Mouse (Mus musculus): ENCODE data around the gene Glmp. TPM values are rescaled to one million over a fixed set of nuclear protein-coding genes. Genes with fewer than 3 reads are reported as not detected.
"Not testable (repeated sequence)": the region's sequence is repeated elsewhere in the genome, so short reads cannot be mapped to it uniquely, and the experiment has no call there.

The Glmp gene
- polyA plus RNA-seq, 1 experiment from 2014 or later: 142 TPM

DNA sequence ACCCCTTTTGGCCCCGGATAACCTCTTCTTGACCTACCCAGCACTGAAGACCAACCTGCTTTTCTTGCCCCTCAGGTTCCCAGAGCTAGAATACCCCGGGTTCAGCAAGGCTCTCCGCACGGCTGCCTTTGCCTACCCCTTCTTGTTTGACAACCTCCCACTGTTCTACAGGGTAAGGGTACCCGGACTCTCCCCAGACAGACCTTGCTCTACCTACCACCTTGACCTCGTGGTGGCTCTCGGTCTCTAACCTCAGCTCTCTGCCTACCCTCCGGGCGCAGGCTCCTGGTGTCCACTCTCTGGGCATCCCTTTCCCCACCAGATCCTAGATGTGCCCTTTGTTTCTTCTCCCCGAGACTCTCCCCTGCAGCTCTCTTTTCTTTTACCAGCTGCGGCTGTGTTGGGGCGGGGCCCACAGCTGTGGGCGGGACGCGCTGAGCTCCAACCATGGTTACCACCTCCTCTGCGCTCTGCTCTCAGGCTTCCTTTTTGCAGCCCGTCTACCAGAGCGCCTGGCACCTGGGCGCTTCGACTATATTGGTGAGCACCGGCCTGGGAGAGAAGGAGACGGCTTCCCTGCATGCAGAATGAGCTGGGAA, 42.1 kb downstream of the Glmp start:
- 1% methylated on average over 20 of the region's 22 CpGs for WGBS
- ATAC-seq (ENCODE audit: low FRiP score): peak; percentile 90
- peaks cover 12% of the 10 kb centered on the region for H3K36me3 ChIP-seq
- H3K4me3 ChIP-seq: peak overlapping the region; percentile 24
- H3K27ac ChIP-seq: peak overlapping the region; percentile 72
- not testable (repeated sequence) for H3K9me3 ChIP-seq (replicated peaks); H3K9ac ChIP-seq
- peaks cover 22% of the 10 kb centered on the region for H3K27me3 ChIP-seq
- H3K4me1 ChIP-seq: peaks cover 15% of the 10 kb centered on the region
- peak overlapping the region; percentile 47 for H3K4me2 ChIP-seq (replicated peaks)

GRCm38 (mm10) chr3:88367517-88367916, 42.7 kb downstream of the Glmp start:
- not testable (repeated sequence) for H3K9me3 ChIP-seq (replicated peaks); H3K4me3 ChIP-seq; H3K4me2 ChIP-seq (replicated peaks); H3K27ac ChIP-seq; H3K36me3 ChIP-seq; H3K9ac ChIP-seq
- ATAC-seq (ENCODE audit: low FRiP score): peak; percentile 47; the same call in 1 of the 2 replicates
- WGBS: 47% methylated on average over 4 of the region's 7 CpGs
- Histone ChIP-seq H3K4me1 (peaks cover 15% of the 10 kb centered on the region), H3K27me3 (peaks cover 22% of the 10 kb centered on the region)

- not testable (repeated sequence) for H3K4me3 ChIP-seq; H3K27ac ChIP-seq; ATAC-seq (ENCODE audit: low FRiP score); H3K4me2 ChIP-seq (replicated peaks); H3K9me3 ChIP-seq (replicated peaks); H3K36me3 ChIP-seq; H3K9ac ChIP-seq
- peaks cover 22% of the 10 kb centered on the region for H3K27me3 ChIP-seq
- H3K4me1 ChIP-seq: peaks cover 15% of the 10 kb centered on the region
- WGBS: 84% methylated on average over 7 of the region's 7 CpGs
Observed at GRCm38 (mm10) chr3:88368511-88368910, 43.7 kb downstream of the Glmp start.

GRCm38 (mm10) chr3:88372643-88373042, 47.8 kb downstream of the Glmp start, which contains the start of gene Bglap3:
TSS of gene Bglap3 (minus strand) at chr3:88372743.
- H3K9ac ChIP-seq; H3K27me3 ChIP-seq; H3K27ac ChIP-seq; H3K9me3 ChIP-seq (replicated peaks); H3K4me1 ChIP-seq; H3K4me3 ChIP-seq; ATAC-seq (ENCODE audit: low FRiP score); H3K36me3 ChIP-seq; H3K4me2 ChIP-seq (replicated peaks): not testable (repeated sequence)
- 90% methylated on average over 9 of the region's 9 CpGs for WGBS

GRCm38 (mm10) chr3:88375750-88376626, 51.2 kb downstream of the Glmp start:
- Histone ChIP-seq H3K9ac (peak overlapping the region; percentile 27; the same call in 1 of the 2 replicates), H3K27ac (peak overlapping the region; percentile 66), H3K4me2 (replicated peaks) (peak overlapping the region; percentile 37)
- 10% methylated on average over 18 of the region's 19 CpGs for WGBS
- not testable (repeated sequence) for H3K9me3 ChIP-seq (replicated peaks); H3K4me3 ChIP-seq; H3K36me3 ChIP-seq; H3K27me3 ChIP-seq; H3K4me1 ChIP-seq
- peak; percentile 89 for ATAC-seq (ENCODE audit: low FRiP score)

- Histone ChIP-seq H3K4me2 (replicated peaks) (peak overlapping the region; percentile 37; the same call in 1 of the 2 replicates), H3K27ac (peak overlapping the region; percentile 66)
- H3K27me3 ChIP-seq; H3K4me3 ChIP-seq; H3K9ac ChIP-seq; H3K4me1 ChIP-seq; H3K36me3 ChIP-seq; H3K9me3 ChIP-seq (replicated peaks): not testable (repeated sequence)
- 24% methylated on average over 5 of the region's 7 CpGs for WGBS
- peak; percentile 51 for ATAC-seq (ENCODE audit: low FRiP score)
Observed at GRCm38 (mm10) chr3:88376644-88377043, 51.8 kb downstream of the Glmp start.

GRCm38 (mm10) chr3:88378599-88378998, 53.8 kb downstream of the Glmp start, which contains the start of gene Bglap2:
TSS of gene Bglap2 (minus strand) at chr3:88378699.
- WGBS: 84% methylated on average over 5 of the region's 5 CpGs
- H3K4me1 ChIP-seq; H3K4me2 ChIP-seq (replicated peaks); H3K36me3 ChIP-seq; H3K4me3 ChIP-seq; ATAC-seq (ENCODE audit: low FRiP score); H3K27me3 ChIP-seq; H3K27ac ChIP-seq; H3K9ac ChIP-seq; H3K9me3 ChIP-seq (replicated peaks): not testable (repeated sequence)

Other genes starting within 250 kb of the Glmp start
- 0.36 TPM in 1 of 2 replicates, not detected in the other for gene Ttc24, start 246.7 kb upstream of the Glmp start, polyA plus RNA-seq (2016; fragmentation: Nextera tagmentation; extraction: Ambion mirVana)
- gene Iqgap3, start 243.1 kb upstream of the Glmp start, polyA plus RNA-seq (2016; fragmentation: Nextera tagmentation; extraction: Ambion mirVana): 14.7 and 14.9 TPM in 2 replicates
- gene Mef2d, start 182.7 kb upstream of the Glmp start, polyA plus RNA-seq (2016; fragmentation: Nextera tagmentation; extraction: Ambion mirVana): 17.7 and 20.7 TPM in 2 replicates
- 0.23 and 0.25 TPM in 2 replicates for gene Rhbg, start 70.3 kb upstream of the Glmp start, polyA plus RNA-seq (2016; fragmentation: Nextera tagmentation; extraction: Ambion mirVana)
- 0.22 TPM in 1 of 2 replicates, not detected in the other for gene Gm38392, start 37.8 kb upstream of the Glmp start, polyA plus RNA-seq (2016; fragmentation: Nextera tagmentation; extraction: Ambion mirVana)
- gene Tsacc, start 28.0 kb upstream of the Glmp start, polyA plus RNA-seq (2016; fragmentation: Nextera tagmentation; extraction: Ambion mirVana): 10.1 and 11.2 TPM in 2 replicates
- gene Cct3, start 27.9 kb upstream of the Glmp start, polyA plus RNA-seq (2016; fragmentation: Nextera tagmentation; extraction: Ambion mirVana): 523 and 555 TPM in 2 replicates
- gene Tmem79, start 11.1 kb downstream of the Glmp start, polyA plus RNA-seq (2016; fragmentation: Nextera tagmentation; extraction: Ambion mirVana): 1.7 and 2.1 TPM in 2 replicates
- gene Smg5, start 11.2 kb downstream of the Glmp start, polyA plus RNA-seq (2016; fragmentation: Nextera tagmentation; extraction: Ambion mirVana): 83.3 and 83.8 TPM in 2 replicates
- 2.2 and 2.8 TPM in 2 replicates for gene Paqr6, start 39.6 kb downstream of the Glmp start, polyA plus RNA-seq (2016; fragmentation: Nextera tagmentation; extraction: Ambion mirVana)
- not detected in 2 replicates for gene Bglap3, start 47.7 kb downstream of the Glmp start, polyA plus RNA-seq (2016; fragmentation: Nextera tagmentation; extraction: Ambion mirVana)
- gene Bglap2, start 53.7 kb downstream of the Glmp start, polyA plus RNA-seq (2016; fragmentation: Nextera tagmentation; extraction: Ambion mirVana): not detected in 2 replicates
- not detected in 2 replicates for gene Bglap, start 59.4 kb downstream of the Glmp start, polyA plus RNA-seq (2016; fragmentation: Nextera tagmentation; extraction: Ambion mirVana)
- 73.3 and 82.3 TPM in 2 replicates for gene Pmf1, start 85.3 kb downstream of the Glmp start, polyA plus RNA-seq (2016; fragmentation: Nextera tagmentation; extraction: Ambion mirVana)
- gene Slc25a44, start 100.1 kb downstream of the Glmp start, polyA plus RNA-seq (2016; fragmentation: Nextera tagmentation; extraction: Ambion mirVana): 24.9 and 25.9 TPM in 2 replicates
- 17.1 and 18.4 TPM in 2 replicates for gene Sema4a, start 136.2 kb downstream of the Glmp start, polyA plus RNA-seq (2016; fragmentation: Nextera tagmentation; extraction: Ambion mirVana)
- gene Lmna, start 184.9 kb downstream of the Glmp start, polyA plus RNA-seq (2016; fragmentation: Nextera tagmentation; extraction: Ambion mirVana): 48.9 and 61.6 TPM in 2 replicates
- 44.2 and 44.5 TPM in 2 replicates for gene Mex3a, start 207.4 kb downstream of the Glmp start, polyA plus RNA-seq (2016; fragmentation: Nextera tagmentation; extraction: Ambion mirVana)
- gene Rab25, start 223.3 kb downstream of the Glmp start, polyA plus RNA-seq (2016; fragmentation: Nextera tagmentation; extraction: Ambion mirVana): 1.5 and 2.4 TPM in 2 replicates
- 124 and 140 TPM in 2 replicates for gene Lamtor2, start 228.1 kb downstream of the Glmp start, polyA plus RNA-seq (2016; fragmentation: Nextera tagmentation; extraction: Ambion mirVana)
- gene Ubqln4, start 228.7 kb downstream of the Glmp start, polyA plus RNA-seq (2016; fragmentation: Nextera tagmentation; extraction: Ambion mirVana): 59.4 and 60.7 TPM in 2 replicates